Mouse (Mus musculus) mouse embryonic stem cell (cell line): ENCODE measurements around the gene Rab12.
"Not testable (repeated sequence)": the region's sequence is repeated elsewhere in the genome, so short reads cannot be mapped to it uniquely, and the experiment has no call there.

Experiments used
- in situ Hi-C, 2 experiments: fragments of 300-500 bp; cut with MboI; formaldehyde crosslinking; loops; 1 replicate in 1 of 2; 3 replicates in 1 of 2; pipeline ENCODE4 v1.14.3; 2019 to 2020; ENCODE audit warnings: low sequenced_read_pairs in 2 of 2, low pct_unique_long_range_greater_than_20kb in 1 of 2, mixed read lengths in 1 of 2; ENCODE audit not compliant: unreplicated experiment in 1 of 2

The Rab12 gene

DNA sequence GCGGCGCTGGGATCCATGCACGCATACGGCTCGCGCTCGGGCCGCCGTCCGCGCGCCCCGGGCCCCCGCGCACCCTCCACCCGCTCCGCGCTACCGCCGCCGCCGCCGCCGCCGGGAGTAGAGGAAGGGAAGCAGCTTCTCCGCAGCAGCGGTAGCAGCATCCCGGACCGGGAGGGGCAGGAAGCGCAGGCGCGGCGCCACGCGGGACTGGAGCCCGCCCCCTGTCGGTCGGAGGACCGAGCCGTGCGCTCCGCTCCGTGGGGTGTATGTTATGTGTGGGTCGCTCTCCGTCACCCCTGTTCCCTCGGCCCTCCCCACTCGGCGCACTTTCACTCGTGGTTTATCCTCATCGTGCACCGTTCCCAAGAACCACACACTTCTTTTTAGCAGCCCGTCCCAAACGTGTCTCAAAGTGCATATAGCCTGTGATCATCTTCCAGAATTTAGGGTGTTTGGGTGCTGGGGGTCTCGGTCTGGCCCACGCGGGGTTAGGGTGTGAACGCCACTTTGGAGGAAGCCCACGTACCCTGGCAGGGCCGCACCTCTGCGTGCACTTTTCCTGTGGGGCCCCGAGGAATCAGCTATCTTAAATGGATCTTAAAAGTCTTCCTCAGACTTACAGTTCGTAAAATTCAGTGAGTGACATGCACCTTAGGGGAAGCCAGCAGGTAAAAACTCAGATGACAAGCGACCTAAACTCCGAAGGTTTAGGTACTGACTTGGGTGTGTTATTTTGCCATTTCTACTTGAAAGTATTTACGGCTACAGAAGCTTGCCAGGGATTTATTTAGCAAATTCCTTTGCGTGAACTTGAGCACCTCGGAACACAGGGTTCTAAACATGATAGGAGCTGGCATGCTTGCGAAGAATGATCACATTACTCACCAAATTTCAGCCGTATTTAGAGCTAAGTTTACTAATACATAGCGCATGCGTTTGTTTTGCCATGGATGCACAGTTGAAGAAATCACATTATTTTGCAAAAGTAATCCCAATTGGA, at the start of gene Rab12:
Gene Rab12, minus strand, starts transcription at position 176 of the 1,000 bp plus-strand sequence.
- in situ Hi-C loops: no loop called here

DNA sequence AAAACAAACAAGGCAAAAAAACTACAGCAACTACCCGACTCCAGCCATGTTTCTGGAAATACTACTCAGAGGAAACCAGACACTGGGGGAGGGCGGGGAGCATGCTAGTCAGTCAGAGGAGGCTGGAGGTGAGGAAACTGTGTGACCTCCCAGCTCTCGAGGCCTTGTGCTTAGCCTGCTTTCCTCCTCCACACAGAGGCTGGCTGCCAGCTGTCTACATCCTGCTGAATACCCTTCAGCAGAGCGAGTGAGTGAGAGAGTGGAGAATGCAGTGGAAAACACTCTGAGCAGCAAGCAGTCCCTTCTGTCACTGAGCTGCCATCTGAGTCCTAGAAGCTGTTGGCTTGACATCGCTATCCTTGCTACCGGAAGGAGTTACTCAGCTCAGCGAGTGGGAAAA, 44.7 kb upstream of the Rab12 start:
- in situ Hi-C loops: no loop called here

DNA sequence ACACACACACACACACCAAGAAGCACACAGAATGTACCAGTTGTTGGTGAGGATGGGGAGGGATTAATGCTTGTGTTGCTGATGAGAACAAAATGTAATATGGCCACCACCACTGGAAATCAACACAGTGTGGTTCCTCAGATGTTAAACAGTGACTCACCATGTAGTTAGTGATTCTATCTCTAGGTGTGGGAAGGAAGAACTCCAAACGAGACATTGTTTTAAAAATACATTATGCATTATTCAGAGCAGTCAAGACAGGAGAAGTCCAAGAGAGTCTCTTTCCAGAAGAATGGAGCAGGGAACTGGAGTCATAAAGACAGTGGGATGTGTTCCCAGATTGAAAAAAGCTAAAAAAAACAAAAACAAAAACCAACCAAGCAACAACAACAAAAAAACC, 44.0 kb upstream of the Rab12 start:
- in situ Hi-C loops: no loop called here

DNA sequence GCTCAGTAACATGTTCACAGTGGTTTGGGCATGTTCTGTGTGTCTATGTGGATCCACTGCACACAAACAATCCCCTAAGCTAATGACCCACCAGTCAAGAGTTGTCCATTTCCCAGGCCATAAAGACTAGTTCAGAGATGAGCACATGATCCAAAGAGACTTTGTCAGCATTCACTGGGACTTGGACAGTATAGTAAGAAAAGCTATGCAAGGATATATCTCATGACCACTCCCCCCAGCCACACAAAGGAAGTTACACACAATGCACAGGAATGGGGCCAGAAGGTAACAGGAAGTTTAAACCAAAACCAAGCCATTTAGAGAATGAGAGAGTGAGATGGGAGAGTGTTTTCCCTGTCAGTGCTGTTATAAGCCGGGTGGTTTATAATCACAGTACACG, 41.9 kb upstream of the Rab12 start:
- in situ Hi-C loops: no loop called here

DNA sequence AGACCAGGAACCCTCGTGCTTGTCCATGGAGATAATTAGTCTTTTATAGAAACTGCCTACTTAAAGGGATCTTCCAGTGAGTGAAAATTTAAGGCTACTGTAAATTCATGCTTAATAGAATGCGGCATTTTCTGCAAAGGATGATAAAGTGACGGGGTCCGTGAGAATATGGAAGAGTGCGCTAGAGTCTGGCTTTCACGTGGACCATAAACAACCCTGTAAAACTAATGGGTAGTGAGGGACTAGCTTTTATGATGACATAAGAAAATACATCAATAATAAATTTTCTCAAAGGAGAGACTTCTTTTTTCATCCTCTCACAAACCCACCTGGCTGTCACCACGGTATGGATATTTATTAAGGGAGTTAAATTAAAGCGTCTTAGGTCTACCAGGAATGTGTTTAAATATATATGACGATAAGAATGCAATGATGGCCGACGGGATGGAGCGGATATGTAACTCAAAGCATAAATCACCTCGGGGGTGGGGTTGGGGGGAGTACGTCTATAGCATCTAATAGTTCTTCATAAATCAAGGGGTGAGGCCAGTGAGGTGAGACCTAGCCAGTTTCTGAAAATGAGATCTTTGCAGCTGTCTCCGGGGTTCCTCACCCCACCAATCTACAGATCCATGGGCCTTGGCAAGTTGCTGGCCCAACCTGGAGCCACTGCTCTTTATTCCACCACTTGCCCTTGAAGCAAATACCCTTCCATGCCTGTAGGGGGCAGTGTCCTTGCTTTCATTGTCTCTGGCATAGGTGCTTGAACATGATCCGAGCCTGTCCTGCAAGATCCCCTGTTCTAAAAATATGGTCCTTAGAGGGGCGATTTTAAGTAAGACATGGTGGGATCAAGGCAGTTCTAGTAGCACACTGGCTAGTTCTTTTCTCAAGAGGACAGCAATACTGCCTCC, 39.1 kb upstream of the Rab12 start:
- in situ Hi-C loops: no loop called here

DNA sequence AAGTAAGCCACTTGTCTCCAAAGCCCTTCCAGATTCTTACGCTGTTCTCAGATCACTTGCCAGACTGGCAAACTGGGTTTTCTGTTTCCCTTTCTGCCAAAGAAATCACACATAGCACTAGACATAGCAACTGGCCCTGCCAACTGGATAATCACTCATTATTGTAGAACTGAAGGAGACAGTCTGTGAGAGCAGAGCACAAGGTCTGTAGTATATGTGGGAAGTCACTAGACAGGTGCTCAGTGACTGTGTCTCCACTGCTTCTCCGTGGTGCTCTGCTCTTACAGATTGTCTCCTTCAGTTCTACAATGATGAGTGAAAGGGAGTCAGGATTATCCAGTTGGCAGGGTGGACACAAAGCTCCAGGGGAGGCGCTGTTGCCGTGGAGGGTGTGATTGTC, 33.2 kb upstream of the Rab12 start:
- in situ Hi-C loops: no loop called here

DNA sequence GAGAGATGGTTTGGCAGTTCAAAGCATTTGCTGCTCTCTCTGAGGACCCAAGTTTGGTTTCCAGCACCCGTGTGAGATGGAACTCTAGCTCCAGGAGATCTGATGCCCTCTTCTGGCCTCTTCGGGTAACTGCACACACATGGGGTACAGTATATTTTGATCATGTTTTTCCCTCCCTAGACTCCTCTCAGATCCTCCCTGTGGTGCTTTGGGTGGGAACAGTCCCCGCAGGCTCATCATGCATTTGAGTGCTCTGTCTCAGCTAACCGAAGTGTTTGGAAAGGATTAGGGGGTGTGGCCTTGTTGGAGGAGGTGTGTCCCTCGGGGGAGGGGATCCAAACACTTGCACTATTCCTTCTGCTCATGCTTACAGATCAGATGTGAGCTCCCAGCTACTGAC, 31.0 kb upstream of the Rab12 start:
- in situ Hi-C loops: no loop called here

DNA sequence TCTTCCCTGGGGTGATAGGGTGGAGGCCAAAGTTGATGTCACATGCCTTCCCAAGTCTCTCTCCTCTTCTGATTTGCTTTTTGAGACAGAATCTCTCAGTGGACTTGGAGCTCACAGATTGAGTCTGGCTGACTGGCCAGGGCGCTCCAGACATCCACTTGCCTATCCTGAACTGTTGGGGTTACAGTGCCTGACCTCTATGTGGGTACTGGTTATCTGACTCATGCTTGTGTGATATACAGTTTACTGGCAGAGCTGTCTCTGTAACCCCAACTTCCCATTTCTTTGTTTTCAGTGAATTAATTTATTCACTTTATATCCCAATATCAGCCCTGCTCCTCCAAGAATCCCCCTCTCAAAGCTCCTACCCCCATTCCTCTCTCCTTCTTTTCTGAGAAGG, 12.8 kb upstream of the Rab12 start:
- in situ Hi-C loops: no loop called here

DNA sequence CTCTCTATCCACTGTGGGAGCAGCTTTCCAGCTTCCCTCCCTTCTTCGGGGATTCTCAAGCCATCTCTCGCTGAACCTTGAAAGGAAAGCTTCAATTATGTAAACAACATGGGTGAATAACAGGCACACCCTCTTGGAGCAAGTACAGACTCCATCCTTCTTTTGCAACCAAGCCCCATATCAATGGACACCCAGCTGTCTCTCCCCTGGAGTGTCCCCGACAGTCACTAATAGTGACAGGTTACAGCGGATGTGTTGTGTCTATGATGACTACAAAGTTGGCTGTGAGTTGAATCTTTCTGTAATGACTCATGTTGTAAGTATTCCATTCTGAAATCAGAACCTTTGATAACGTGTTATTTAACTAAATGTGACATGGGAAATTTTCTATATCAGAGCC, 3.9 kb upstream of the Rab12 start:
- in situ Hi-C loops: no loop called here

DNA sequence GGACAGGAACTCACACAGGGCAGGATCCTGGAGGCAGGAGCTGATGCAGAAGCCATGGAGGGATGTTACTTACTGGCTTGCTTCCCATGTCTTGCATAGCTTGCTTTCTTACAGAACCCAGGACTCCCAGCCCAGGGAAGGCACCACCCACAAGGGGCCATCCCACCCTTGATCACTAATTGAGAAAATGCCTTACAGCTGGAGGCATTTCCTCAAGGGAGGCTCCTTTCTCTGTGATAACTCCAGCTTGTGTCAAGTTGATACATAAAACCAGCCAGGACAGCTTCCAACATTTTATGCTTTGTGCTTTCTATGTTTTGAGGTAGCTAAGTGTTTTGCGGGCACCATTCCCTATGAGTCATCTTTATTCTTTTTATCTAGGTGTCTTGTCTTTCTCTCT, 3.1 kb upstream of the Rab12 start:
- in situ Hi-C loops: not testable (repeated sequence)

DNA sequence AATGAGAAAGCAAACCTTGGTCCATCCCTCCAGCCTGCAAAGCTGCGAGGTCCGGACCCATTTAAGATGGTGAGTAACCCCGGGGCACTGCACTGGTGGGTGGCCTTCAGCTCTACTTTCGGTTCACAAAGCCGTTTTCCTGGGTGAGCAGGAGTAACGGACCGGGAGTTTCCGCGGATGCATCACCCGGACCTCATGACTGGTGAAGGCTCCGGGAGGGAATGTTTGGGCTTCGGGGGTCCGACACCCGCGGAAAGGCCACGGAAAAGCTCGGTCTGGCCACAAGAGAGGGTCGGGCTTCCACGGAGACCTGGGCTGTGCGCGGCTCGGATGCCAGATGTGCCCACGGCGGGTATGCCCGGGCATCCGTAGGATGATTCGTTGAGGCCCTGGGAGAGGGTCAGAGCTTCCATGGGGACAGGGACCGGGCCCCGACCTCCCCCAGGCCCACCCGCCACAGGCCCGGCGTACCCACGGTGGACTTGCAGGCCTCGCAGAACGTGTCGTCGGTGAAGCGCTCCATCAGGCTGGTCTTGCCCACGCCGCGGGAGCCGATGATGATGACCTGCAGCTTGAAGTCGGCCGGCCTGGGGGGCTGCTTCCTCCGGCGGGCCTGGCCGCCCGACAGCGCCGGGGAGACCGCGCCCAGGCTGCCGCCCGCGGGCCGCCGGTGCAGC, 514 bp downstream of the Rab12 start:
- in situ Hi-C loops: no loop called here

DNA sequence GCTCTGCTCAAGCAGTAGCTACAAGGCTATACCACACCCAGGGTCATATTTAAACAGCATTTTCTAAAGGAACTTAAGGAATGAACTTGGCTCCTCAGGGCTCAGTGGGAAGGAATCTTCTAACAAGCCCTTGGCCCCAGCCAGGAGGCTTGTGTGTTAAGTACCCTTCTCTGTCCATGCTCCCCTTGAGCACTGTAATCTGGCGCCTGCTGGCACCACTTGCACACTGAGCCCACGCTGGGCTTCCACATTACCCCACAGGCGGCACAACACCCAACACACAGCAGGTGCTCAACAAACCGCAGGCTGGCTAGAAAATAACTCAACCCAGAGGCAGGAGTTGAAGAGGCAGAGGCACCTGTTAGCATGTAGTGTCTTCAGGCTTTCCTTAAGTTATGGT, 2.6 kb downstream of the Rab12 start:
- in situ Hi-C loops: no loop called here

DNA sequence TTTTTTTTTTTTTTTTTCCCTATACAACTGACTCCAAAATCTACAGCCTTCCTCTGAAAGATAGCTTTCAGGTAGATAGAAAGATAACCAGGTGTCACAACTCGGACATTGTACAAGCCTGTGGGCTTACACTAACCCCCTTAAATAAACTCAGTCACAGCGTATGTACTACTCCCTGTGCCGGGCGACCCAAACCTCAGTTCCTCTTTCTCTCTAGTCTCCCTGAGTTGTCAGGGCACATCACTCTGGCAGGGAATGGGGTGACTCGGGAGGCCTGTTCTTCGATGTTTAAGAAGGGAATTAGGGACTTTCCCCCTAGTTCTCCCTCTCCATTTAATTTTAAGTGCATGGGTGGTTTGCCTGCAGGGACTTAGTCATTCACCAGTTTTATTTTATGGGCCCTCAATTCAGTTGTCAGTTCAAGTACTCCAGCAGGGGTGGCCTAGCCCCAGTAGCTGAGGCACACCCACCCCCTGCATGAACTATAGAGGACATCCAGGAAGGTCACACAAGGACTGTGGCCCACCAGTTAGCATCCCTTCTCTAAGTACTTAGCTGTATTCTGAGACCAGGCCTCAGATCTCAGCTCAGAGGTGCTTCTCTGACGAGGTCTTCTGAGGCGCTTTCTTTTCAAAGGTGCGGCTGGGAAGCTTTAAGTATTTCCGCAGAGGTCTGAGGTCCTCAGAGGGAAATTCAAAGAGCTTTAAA, 5.1 kb downstream of the Rab12 start:
- in situ Hi-C loops: no loop called here

DNA sequence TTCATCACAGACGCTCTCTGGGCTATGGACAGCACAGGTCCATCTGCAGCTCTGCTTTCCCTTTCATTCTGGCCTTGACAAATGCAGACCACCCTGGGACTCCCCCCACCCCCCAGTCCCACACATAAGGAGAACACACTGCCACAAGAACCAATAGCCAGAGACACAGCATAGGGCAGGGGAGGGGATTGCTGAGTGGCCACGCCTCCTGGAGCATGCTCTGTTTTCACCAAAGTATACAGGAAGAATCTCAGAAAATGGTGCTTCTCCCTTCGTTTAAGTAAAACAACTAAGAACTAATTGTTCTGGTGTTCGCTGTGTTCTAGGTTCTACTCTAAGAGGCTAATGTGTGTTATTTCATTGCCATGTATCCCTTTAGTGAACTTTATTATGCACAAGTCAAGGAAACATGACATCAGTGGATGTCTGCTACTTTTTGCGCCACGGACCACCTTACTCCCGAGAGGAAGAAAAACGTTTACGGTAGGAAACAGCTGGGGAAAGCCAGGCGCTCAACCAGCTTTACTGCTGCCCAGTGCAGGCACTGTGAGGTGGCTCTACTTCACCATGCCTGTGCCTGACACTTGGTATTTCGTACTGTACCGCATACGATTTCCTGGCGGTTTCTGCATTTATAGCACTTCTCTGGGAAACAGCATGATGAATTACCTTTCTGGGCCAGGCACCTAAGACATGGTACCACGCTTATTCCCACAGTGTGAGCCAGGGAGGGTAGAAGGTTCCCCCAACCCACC, 7.2 kb downstream of the Rab12 start:
- in situ Hi-C loops: no loop called here

DNA sequence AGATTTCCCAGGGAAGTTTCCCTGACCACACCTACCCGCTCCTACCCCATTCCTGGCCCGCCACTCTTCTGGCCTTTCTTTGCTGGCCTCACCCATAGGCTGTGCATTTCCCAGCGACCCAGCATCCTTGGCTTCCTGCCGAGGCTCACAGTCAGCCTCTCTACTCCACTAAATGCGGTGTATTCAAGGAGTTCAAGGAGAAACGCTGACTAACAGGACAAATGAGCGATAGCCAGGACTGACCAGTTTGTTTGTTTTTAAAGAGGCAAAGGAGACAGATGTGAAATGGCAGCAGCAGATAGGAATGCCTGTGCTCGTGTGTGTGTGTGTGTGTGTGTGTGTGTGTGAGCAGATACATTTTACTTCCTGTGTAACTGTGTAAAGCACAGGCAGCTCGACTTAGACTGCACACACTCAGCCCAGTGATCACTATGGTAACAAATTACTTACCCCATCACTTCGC, 9.3 kb downstream of the Rab12 start:
- in situ Hi-C loops: no loop called here

DNA sequence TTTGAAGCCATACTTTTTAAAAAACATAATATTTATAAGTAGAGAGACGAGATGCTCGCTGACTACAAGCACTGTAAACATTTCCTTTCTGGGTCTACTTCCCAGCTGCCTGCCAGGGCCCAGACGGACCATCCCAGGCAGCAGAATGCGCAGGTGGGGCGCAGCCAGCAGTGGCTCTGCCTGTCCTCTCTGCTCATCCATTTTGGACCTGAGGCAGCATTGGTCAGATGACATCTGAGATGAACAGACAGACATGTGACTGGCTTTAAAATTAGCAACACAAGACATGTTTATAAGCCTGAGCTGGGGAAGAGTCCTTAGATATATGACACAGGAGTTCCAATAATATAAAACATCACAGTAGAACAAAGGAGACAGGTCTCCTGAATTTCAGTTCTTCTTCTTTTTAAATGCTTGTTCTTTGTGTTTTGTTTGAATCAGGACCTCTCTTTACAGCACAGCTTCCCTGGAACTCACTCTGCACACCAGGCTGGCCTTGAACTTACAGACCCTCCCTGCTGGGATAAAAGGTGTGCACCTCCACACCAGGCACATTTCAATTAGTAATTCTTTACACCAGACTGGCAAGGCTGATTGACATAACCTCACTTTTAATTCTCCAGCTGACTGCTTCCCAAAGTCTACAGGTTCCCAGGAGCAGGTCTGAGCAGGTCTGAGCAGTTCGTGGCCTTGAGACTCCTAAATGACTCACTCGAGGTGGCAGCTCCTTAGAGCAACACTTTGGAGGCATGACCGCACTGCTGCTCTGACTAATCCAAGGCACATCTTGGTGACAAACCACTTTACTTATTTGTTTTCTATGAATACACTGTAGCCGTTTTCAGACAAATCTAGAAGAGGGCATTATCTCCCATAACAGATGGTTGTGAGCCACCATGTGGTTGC, 12.2 kb downstream of the Rab12 start:
- in situ Hi-C loops: no loop called here

DNA sequence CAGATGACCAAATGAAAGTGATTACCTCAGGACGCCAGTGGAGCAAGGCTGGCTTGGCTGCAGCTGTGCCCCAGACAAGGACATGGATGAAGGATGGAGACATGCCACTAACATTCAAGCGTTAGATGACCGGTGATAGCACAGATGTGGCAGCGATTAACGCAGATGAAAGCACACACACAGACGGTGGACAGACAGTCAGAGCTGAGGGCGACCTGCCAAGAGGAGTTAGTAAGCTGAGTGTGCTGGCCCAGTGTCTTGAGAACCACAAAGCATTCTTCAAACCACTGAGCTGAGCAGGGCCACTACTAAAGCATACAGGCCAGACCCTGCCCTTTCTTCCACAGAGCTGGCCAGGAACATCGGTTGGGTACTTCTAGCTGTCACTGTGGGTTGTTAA, 14.6 kb downstream of the Rab12 start:
- in situ Hi-C loops: no loop called here
